Mouse (Mus musculus) liver, postnatal 0 days (tissue): ENCODE results near the gene Tns1.

Experiments
- CTCF ChIP-seq: sonication (generic); IDR thresholded peaks from 2 replicates; pipeline ENCODE4 v1.5.1; 2016; ENCODE audit warnings: antibody characterized with exemption, low read depth
- EP300 ChIP-seq: IDR thresholded peaks from 2 replicates; pipeline ENCODE4 v1.6.1; 2016; ENCODE audit warnings: antibody characterized with exemption, low read depth, mild to moderate bottlenecking

GRCm38 (mm10) chr1:73993279-73993678 lies 131.0 kb downstream of the Tns1 start:
- TF ChIP-seq EP300 (no peak), CTCF (no peak)
